13 mouse cellular contexts compared by ENCODE assay signal in genomic region chr6:51723053-51723452, GRCm38 (mm10).
DNase-seq lines count a peak whose midpoint lies in the region; ATAC-seq lines count a peak whose summit lies in the region.
"Had no signal": no experiment of that assay in that cellular context is flagged by ENCODE, and none has a peak within 500 bp of the region (broad histone marks: within the 10 kb centered on the region; RNA-seq: fewer than 3 reads in every experiment).

No protein-coding gene starts in this region.

- WGBS in hindbrain, embryonic 16.5 days: 30% methylated on average over 4 of the region's 4 CpGs
- WGBS in hindbrain, embryonic 13.5 days: 38% methylated on average over 4 of the region's 4 CpGs

- H3K9me3 ChIP-seq in hindbrain, embryonic 16.5 days (ENCODE audit: control insufficient read depth, low read length): no peaks in the 10 kb centered on the region
- no peaks in the 10 kb centered on the region for H3K9me3 ChIP-seq in hindbrain, embryonic 13.5 days
- H3K9me3 ChIP-seq: forebrain, embryonic 13.5 days; limb, embryonic 13.5 days had no signal

- peaks cover 5% of the 10 kb centered on the region for H3K4me1 ChIP-seq in hindbrain, embryonic 16.5 days (ENCODE audit: control insufficient read depth, insufficient read depth, low read depth, low read length)
- H3K4me1 ChIP-seq in hindbrain, embryonic 13.5 days (replicated peaks): peaks cover 7% of the 10 kb centered on the region
- H3K4me1 ChIP-seq: megakaryocyte, embryonic 14.5 days had no signal

- no peaks in the 10 kb centered on the region for H3K27me3 ChIP-seq in hindbrain, embryonic 16.5 days (replicated peaks; ENCODE audit: control insufficient read depth, insufficient read depth, low read length)
- no peaks in the 10 kb centered on the region for H3K27me3 ChIP-seq in hindbrain, embryonic 13.5 days
- H3K27me3 ChIP-seq: forebrain, embryonic 13.5 days; limb, embryonic 13.5 days had no signal

- no peaks in the 10 kb centered on the region for H3K36me3 ChIP-seq in hindbrain, embryonic 16.5 days (ENCODE audit: control insufficient read depth, insufficient read depth, low read length)
- H3K36me3 ChIP-seq in hindbrain, embryonic 13.5 days: no peaks in the 10 kb centered on the region
- H3K36me3 ChIP-seq: limb, embryonic 13.5 days had no signal

- peak; percentile 18 to 36 for DNase-seq in lung, adult 18-20 months
- DNase-seq in lung, postnatal 14 days: no peak
- DNase-seq in kidney, postnatal 10 days: peak; percentile 38
- DNase-seq in retina, postnatal 1 day: peak; percentile 27
- no peak for DNase-seq in c-Kit-positive CD71-positive TER-119-positive erythroid progenitor cells, embryonic 14.5 days (ENCODE audit: low spot score)
- no peak for DNase-seq in urinary bladder, adult 18-20 months (ENCODE audit: low spot score in 2 of 2)
- DNase-seq: cerebellum, adult 8-10 months; right cerebral cortex, adult 18-20 months had no signal

- ATAC-seq in hindbrain, embryonic 16.5 days: peak; percentile 42; the same call in 1 of the 2 replicates
- ATAC-seq in hindbrain, embryonic 13.5 days (ENCODE audit: low FRiP score): no peak
- ATAC-seq: forebrain, embryonic 13.5 days had no signal

- no peak overlapping the region for H3K4me2 ChIP-seq in hindbrain, embryonic 16.5 days (ENCODE audit: low read length)
- H3K4me2 ChIP-seq in hindbrain, embryonic 13.5 days: no peak overlapping the region
- H3K4me2 ChIP-seq: forebrain, embryonic 13.5 days; limb, embryonic 13.5 days had no signal

- H3K9ac ChIP-seq in hindbrain, embryonic 16.5 days (ENCODE audit: low read depth, low read length): no peak overlapping the region
- no peak overlapping the region for H3K9ac ChIP-seq in hindbrain, embryonic 13.5 days
- H3K9ac ChIP-seq: forebrain, embryonic 13.5 days; limb, embryonic 13.5 days had no signal

- H3K27ac ChIP-seq in hindbrain, embryonic 16.5 days (ENCODE audit: low read depth, low read length): no peak overlapping the region
- no peak overlapping the region for H3K27ac ChIP-seq in hindbrain, embryonic 13.5 days
- H3K27ac ChIP-seq: forebrain, embryonic 13.5 days; limb, embryonic 13.5 days had no signal

- H3K4me3 ChIP-seq in hindbrain, embryonic 16.5 days (ENCODE audit: low read length): no peak overlapping the region
- H3K4me3 ChIP-seq in hindbrain, embryonic 13.5 days: no peak overlapping the region
- H3K4me3 ChIP-seq: forebrain, embryonic 13.5 days; limb, embryonic 13.5 days; megakaryocyte, embryonic 14.5 days had no signal

Comparison
In these comparisons a context has a peak if more than half of its experiments do, and no peak if none do; other contexts are left out.
1. DNase-seq: peak in lung, adult 18-20 months (2 of 2), kidney, postnatal 10 days (single experiment) and retina, postnatal 1 day (single experiment); none in lung, postnatal 14 days (single experiment), c-Kit-positive CD71-positive TER-119-positive erythroid progenitor cells, embryonic 14.5 days (single experiment) and urinary bladder, adult 18-20 months (0 of 2).